Mouse (Mus musculus): ENCODE measurements around the gene Enox1.

GRCm38 (mm10) chr14:77260107-77260506 lies 103.5 kb downstream of the Enox1 start:
- no peak for TF ChIP-seq TAL1 (IDR thresholded peaks at IDR 0.05; ENCODE audit: low read length)
- TF ChIP-seq GATA1 (IDR thresholded peaks at IDR 0.05; ENCODE audit: low read length) = no peak
